Mouse (Mus musculus): ENCODE data around the gene Pgrmc1. TPM values are rescaled to one million over a fixed set of nuclear protein-coding genes. Genes with fewer than 3 reads are reported as not detected.

Gene Pgrmc1
- polyA plus RNA-seq, 1 experiment from 2014 or later: 245 TPM

DNA sequence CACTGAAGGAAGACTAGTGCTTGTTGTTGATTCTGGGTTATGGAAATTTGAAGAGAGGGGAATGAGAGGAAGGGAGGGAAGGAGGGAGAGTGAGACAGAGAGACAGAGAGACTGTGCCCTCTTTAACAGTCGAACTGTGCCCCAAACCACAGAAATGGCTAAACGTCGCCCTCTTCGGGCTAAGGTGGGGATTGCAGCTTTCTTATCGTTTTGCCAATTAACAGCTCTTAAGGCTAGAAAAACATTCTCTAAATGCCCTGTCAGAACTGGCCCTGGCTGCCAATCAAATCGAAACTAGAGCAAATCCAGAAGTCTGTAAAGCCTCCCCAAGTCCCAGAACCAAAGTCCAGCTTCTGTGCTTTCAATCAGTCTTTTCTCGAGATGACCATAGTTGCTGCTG, 36.4 kb upstream of the Pgrmc1 start:
- H3K4me1 ChIP-seq (ENCODE audit: control insufficient read depth, insufficient read depth, low read length): no peaks in the 10 kb centered on the region
- no peak overlapping the region for H3K4me3 ChIP-seq (ENCODE audit: low read depth, low read length)
- H3K9ac ChIP-seq (replicated peaks; ENCODE audit: low read depth, low read length): no peak overlapping the region
- H3K27me3 ChIP-seq (ENCODE audit: control insufficient read depth, insufficient read depth, low read length): no peaks in the 10 kb centered on the region
- no peaks in the 10 kb centered on the region for H3K36me3 ChIP-seq (ENCODE audit: control insufficient read depth, insufficient read depth, low read length)
- H3K4me2 ChIP-seq (replicated peaks; ENCODE audit: low read depth, low read length): no peak overlapping the region
- ATAC-seq (ENCODE audit: insufficient number of reproducible peaks, insufficient read depth, low FRiP score, low read depth): no peak
- no peaks in the 10 kb centered on the region for H3K9me3 ChIP-seq (ENCODE audit: control insufficient read depth, low read depth, low read length)
- WGBS: 14% methylated on average over 7 of the region's 7 CpGs
- H3K27ac ChIP-seq (ENCODE audit: low read length): no peak overlapping the region

DNA sequence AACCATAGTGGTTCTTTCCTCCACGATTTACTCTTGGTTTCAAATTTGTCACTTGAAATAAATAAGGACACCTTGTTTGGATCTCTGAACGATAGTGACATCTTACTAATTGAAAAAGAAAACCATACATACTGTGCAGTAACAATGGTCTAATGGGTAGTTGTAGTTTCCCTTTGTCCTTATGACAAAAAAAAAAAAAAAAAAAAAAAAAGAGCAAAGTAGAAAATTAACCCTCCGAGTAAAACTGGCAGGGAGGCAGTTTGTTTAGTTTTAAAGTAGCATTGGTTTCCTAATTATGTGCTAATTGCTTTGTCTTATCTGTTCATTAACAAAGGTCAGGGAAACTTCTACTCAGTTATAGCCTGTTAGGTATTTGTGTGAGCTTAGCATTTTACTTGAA, 35.9 kb upstream of the Pgrmc1 start:
- no peak overlapping the region for H3K4me2 ChIP-seq (replicated peaks; ENCODE audit: low read depth, low read length)
- H3K9me3 ChIP-seq (ENCODE audit: control insufficient read depth, low read depth, low read length): no peaks in the 10 kb centered on the region
- H3K4me1 ChIP-seq (ENCODE audit: control insufficient read depth, insufficient read depth, low read length): no peaks in the 10 kb centered on the region
- no peaks in the 10 kb centered on the region for H3K36me3 ChIP-seq (ENCODE audit: control insufficient read depth, insufficient read depth, low read length)
- no peak overlapping the region for H3K4me3 ChIP-seq (ENCODE audit: low read depth, low read length)
- H3K27me3 ChIP-seq (ENCODE audit: control insufficient read depth, insufficient read depth, low read length): no peaks in the 10 kb centered on the region
- 32% methylated on average over 3 of the region's 3 CpGs for WGBS
- no peak for ATAC-seq (ENCODE audit: insufficient number of reproducible peaks, insufficient read depth, low FRiP score, low read depth)
- no peak overlapping the region for H3K9ac ChIP-seq (replicated peaks; ENCODE audit: low read depth, low read length)
- H3K27ac ChIP-seq (ENCODE audit: low read length): no peak overlapping the region

DNA sequence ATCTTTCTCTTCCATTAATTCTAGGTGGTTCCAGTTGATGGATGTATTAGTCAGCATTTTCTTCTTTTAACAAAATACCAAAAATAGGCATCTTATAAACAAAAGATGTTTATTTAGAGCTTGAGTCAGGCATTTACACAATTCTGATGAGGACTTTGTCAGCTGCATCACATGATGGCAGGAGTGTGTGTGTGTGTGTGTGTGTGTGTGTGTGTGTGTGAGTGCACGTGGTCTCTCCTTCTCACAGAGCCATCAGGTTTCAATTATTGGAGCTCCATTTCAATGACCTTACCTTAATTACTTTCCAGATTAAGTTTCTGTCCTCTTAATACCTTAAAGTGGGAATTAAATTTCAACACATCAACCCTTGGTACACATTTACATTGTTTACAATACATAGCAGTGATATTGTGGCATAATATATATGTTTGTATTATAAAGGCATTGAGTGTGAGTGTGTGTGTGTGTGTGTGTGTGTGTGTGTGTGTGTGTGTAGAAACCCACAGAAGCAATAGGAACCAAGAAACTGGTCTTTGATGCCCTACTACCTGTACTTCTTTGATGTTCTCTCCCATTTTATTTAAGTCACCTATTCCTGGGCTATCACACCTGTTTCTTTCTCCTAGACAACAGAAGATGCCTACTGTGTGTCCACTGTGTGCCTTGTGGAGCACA, 11.2 kb upstream of the Pgrmc1 start:
- no peak for ATAC-seq (ENCODE audit: insufficient number of reproducible peaks, insufficient read depth, low FRiP score, low read depth)
- Histone ChIP-seq H3K9me3 (ENCODE audit: control insufficient read depth, low read depth, low read length) (no peaks in the 10 kb centered on the region), H3K27ac (ENCODE audit: low read length) (no peak overlapping the region), H3K4me2 (replicated peaks; ENCODE audit: low read depth, low read length) (no peak overlapping the region), H3K4me1 (ENCODE audit: control insufficient read depth, insufficient read depth, low read length) (no peaks in the 10 kb centered on the region), H3K36me3 (ENCODE audit: control insufficient read depth, insufficient read depth, low read length) (no peaks in the 10 kb centered on the region), H3K9ac (replicated peaks; ENCODE audit: low read depth, low read length) (no peak overlapping the region), H3K27me3 (ENCODE audit: control insufficient read depth, insufficient read depth, low read length) (no peaks in the 10 kb centered on the region), H3K4me3 (ENCODE audit: low read depth, low read length) (no peak overlapping the region)
- 63% methylated on average over 1 of the region's 1 CpGs for WGBS

GRCm38 (mm10) chrX:36587304-36588209, 10.4 kb upstream of the Pgrmc1 start:
- Histone ChIP-seq H3K4me2 (replicated peaks; ENCODE audit: low read depth, low read length) (no peak overlapping the region), H3K4me3 (ENCODE audit: low read depth, low read length) (no peak overlapping the region), H3K27ac (ENCODE audit: low read length) (no peak overlapping the region), H3K27me3 (ENCODE audit: control insufficient read depth, insufficient read depth, low read length) (no peaks in the 10 kb centered on the region), H3K9me3 (ENCODE audit: control insufficient read depth, low read depth, low read length) (no peaks in the 10 kb centered on the region), H3K9ac (replicated peaks; ENCODE audit: low read depth, low read length) (no peak overlapping the region), H3K4me1 (ENCODE audit: control insufficient read depth, insufficient read depth, low read length) (no peaks in the 10 kb centered on the region), H3K36me3 (ENCODE audit: control insufficient read depth, insufficient read depth, low read length) (no peaks in the 10 kb centered on the region)
- 69% methylated on average over 8 of the region's 8 CpGs for WGBS
- ATAC-seq (ENCODE audit: insufficient number of reproducible peaks, insufficient read depth, low FRiP score, low read depth): no peak

GRCm38 (mm10) chrX:36590266-36590665, 7.7 kb upstream of the Pgrmc1 start:
- Histone ChIP-seq H3K4me3 (ENCODE audit: low read depth, low read length) (no peak overlapping the region), H3K4me2 (replicated peaks; ENCODE audit: low read depth, low read length) (no peak overlapping the region), H3K36me3 (ENCODE audit: control insufficient read depth, insufficient read depth, low read length) (no peaks in the 10 kb centered on the region), H3K27ac (ENCODE audit: low read length) (no peak overlapping the region), H3K9me3 (ENCODE audit: control insufficient read depth, low read depth, low read length) (no peaks in the 10 kb centered on the region), H3K9ac (replicated peaks; ENCODE audit: low read depth, low read length) (no peak overlapping the region), H3K4me1 (ENCODE audit: control insufficient read depth, insufficient read depth, low read length) (no peaks in the 10 kb centered on the region), H3K27me3 (ENCODE audit: control insufficient read depth, insufficient read depth, low read length) (no peaks in the 10 kb centered on the region)
- WGBS: 76% methylated on average over 7 of the region's 7 CpGs
- no peak for ATAC-seq (ENCODE audit: insufficient number of reproducible peaks, insufficient read depth, low FRiP score, low read depth)

- Histone ChIP-seq H3K4me1 (ENCODE audit: control insufficient read depth, insufficient read depth, low read length) (no peaks in the 10 kb centered on the region), H3K36me3 (ENCODE audit: control insufficient read depth, insufficient read depth, low read length) (no peaks in the 10 kb centered on the region), H3K9ac (replicated peaks; ENCODE audit: low read depth, low read length) (no peak overlapping the region), H3K27ac (ENCODE audit: low read length) (no peak overlapping the region), H3K4me3 (ENCODE audit: low read depth, low read length) (no peak overlapping the region), H3K27me3 (ENCODE audit: control insufficient read depth, insufficient read depth, low read length) (no peaks in the 10 kb centered on the region), H3K9me3 (ENCODE audit: control insufficient read depth, low read depth, low read length) (no peaks in the 10 kb centered on the region), H3K4me2 (replicated peaks; ENCODE audit: low read depth, low read length) (no peak overlapping the region)
- 52% methylated on average over 1 of the region's 1 CpGs for WGBS
- no peak for ATAC-seq (ENCODE audit: insufficient number of reproducible peaks, insufficient read depth, low FRiP score, low read depth)
Measured at GRCm38 (mm10) chrX:36591120-36591519, 6.9 kb upstream of the Pgrmc1 start.

DNA sequence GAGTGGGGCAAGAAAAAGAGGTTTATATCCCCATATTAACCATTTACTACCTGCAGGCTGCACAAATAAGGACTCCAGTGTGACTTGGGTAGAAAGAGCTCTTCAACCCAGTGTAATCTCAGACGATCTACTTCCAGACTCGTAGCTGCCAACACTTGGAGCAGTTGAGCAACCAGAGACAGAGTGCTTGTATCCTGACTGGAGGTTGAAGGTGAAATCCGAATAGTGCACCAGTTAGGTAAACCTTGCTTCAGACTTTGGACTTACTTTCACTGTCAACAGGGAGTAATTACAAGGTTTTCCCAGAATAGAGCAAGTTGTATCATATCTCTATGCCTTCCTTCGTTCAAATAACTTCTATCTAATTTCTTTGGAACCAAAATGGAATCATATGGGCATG, 6.5 kb upstream of the Pgrmc1 start:
- H3K9me3 ChIP-seq (ENCODE audit: control insufficient read depth, low read depth, low read length): no peaks in the 10 kb centered on the region
- no peak overlapping the region for H3K4me3 ChIP-seq (ENCODE audit: low read depth, low read length)
- 64% methylated on average over 4 of the region's 4 CpGs for WGBS
- no peak overlapping the region for H3K4me2 ChIP-seq (replicated peaks; ENCODE audit: low read depth, low read length)
- H3K36me3 ChIP-seq (ENCODE audit: control insufficient read depth, insufficient read depth, low read length): no peaks in the 10 kb centered on the region
- no peaks in the 10 kb centered on the region for H3K4me1 ChIP-seq (ENCODE audit: control insufficient read depth, insufficient read depth, low read length)
- no peak overlapping the region for H3K27ac ChIP-seq (ENCODE audit: low read length)
- ATAC-seq (ENCODE audit: insufficient number of reproducible peaks, insufficient read depth, low FRiP score, low read depth): no peak
- no peak overlapping the region for H3K9ac ChIP-seq (replicated peaks; ENCODE audit: low read depth, low read length)
- H3K27me3 ChIP-seq (ENCODE audit: control insufficient read depth, insufficient read depth, low read length): no peaks in the 10 kb centered on the region

GRCm38 (mm10) chrX:36595247-36595646, 2.8 kb upstream of the Pgrmc1 start:
- no peaks in the 10 kb centered on the region for H3K9me3 ChIP-seq (ENCODE audit: control insufficient read depth, low read depth, low read length)
- no peak overlapping the region for H3K9ac ChIP-seq (replicated peaks; ENCODE audit: low read depth, low read length)
- no peaks in the 10 kb centered on the region for H3K4me1 ChIP-seq (ENCODE audit: control insufficient read depth, insufficient read depth, low read length)
- ATAC-seq (ENCODE audit: insufficient number of reproducible peaks, insufficient read depth, low FRiP score, low read depth): no peak
- no peak overlapping the region for H3K27ac ChIP-seq (ENCODE audit: low read length)
- H3K27me3 ChIP-seq (ENCODE audit: control insufficient read depth, insufficient read depth, low read length): no peaks in the 10 kb centered on the region
- WGBS: 83% methylated on average over 3 of the region's 3 CpGs
- H3K36me3 ChIP-seq (ENCODE audit: control insufficient read depth, insufficient read depth, low read length): no peaks in the 10 kb centered on the region
- no peak overlapping the region for H3K4me2 ChIP-seq (replicated peaks; ENCODE audit: low read depth, low read length)
- H3K4me3 ChIP-seq (ENCODE audit: low read depth, low read length): no peak overlapping the region
